Mouse (Mus musculus): Measurements from ENCODE around the gene Cyp26a1.

DNA sequence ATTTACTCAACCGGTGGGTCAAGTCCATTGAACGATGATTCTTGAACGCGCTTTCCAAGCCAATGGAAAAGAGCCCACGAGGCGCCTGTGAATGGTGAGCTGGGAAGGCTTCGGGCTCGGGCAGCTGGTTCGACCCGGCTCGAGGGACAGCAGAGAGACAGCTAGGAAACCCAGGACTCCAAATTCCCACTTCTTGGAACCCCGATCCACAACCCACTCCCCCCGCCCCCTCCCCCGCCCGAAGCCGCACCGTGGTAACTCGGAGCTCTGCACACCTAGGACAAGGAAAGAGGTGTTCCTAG, 312 bp upstream of the Cyp26a1 start:
- TF ChIP-seq CTCF (IDR thresholded peaks at IDR 0.05; ENCODE audit: control insufficient read depth, insufficient read depth, insufficient read length) (no peak), USF1 (IDR thresholded peaks at IDR 0.05; ENCODE audit: low read depth) (no peak), CEBPB (IDR thresholded peaks at IDR 0.05; ENCODE audit: low read depth) (no peak), FOSL1 (IDR thresholded peaks at IDR 0.05; ENCODE audit: insufficient read depth, low read length, poor library complexity, severe bottlenecking) (no peak), MYOD1 (IDR thresholded peaks at IDR 0.05; ENCODE audit: control insufficient read depth, insufficient read length, low read depth) (no peak)
